Mouse (Mus musculus) CH12.LX (cell line): Measurements from ENCODE around the gene Tstd1. TPM values are rescaled to one million over a fixed set of nuclear protein-coding genes. Genes with fewer than 3 reads are reported as not detected.

Source experiments
- DNase-seq: peaks from one replicate; pipeline ENCODE4 v3.0.0-alpha.2; 2013; ENCODE audit errors: extremely low read depth
- H3K27ac ChIP-seq: 2 replicates; pipeline ENCODE4 v1.5.1; 2012; ENCODE audit warnings: low read depth, mild to moderate bottlenecking, control low read depth, moderate library complexity; ENCODE audit not compliant: insufficient read depth
- H3K27me3 ChIP-seq: replicated peaks from 2 replicates; pipeline ENCODE3; 2012; ENCODE audit warnings: inconsistent platforms
- H3K36me3 ChIP-seq, 2 experiments: replicated peaks in 1 of 2; 2 replicates each; pipeline versions ENCODE3 to v1.6.1; 2012; ENCODE audit warnings: inconsistent platforms in 1 of 2, low read length in 1 of 2, mild to moderate bottlenecking in 1 of 2, mixed read lengths in 1 of 2, moderate library complexity in 1 of 2; ENCODE audit not compliant: control insufficient read depth in 1 of 2, insufficient read depth in 1 of 2
- H3K4me1 ChIP-seq, 2 experiments: 2 replicates each; pipeline ENCODE4 v1.6.1; 2012; ENCODE audit warnings: inconsistent platforms in 1 of 2, moderate library complexity in 1 of 2; ENCODE audit not compliant: insufficient read depth in 2 of 2, control insufficient read depth in 1 of 2
- H3K4me2 ChIP-seq: 2 replicates; pipeline ENCODE4 v1.6.1; 2012; ENCODE audit warnings: low read depth, mild to moderate bottlenecking, control low read depth; ENCODE audit not compliant: poor library complexity, insufficient read depth, severe bottlenecking
- H3K4me3 ChIP-seq, 3 experiments: fragments of 150-350 bp in 1 of 3; sonication (generic) in 1 of 3; replicated peaks in 1 of 3; 2 replicates each; pipeline versions ENCODE3 to v1.5.1; 2011 to 2012; ENCODE audit warnings: low read depth in 2 of 3, low read length in 2 of 3, mild to moderate bottlenecking in 2 of 3, moderate library complexity in 2 of 3, control low read depth in 1 of 3, improper control_type of control experiment in 1 of 3, inconsistent platforms in 1 of 3, mixed read lengths in 1 of 3; ENCODE audit not compliant: poor library complexity in 1 of 3
- H3K79me2 ChIP-seq: replicated peaks from 2 replicates; pipeline ENCODE4 v1.6.1; 2012; ENCODE audit warnings: mild to moderate bottlenecking, moderate library complexity; ENCODE audit not compliant: control insufficient read depth, poor library complexity, insufficient read depth, severe bottlenecking; ENCODE audit errors: extremely low read depth
- H3K9ac ChIP-seq: 2 replicates; pipeline ENCODE4 v1.6.1; 2012; ENCODE audit warnings: low read depth, mild to moderate bottlenecking, control low read depth, moderate library complexity; ENCODE audit not compliant: insufficient read depth
- H3K9me3 ChIP-seq: replicated peaks from 2 replicates; pipeline ENCODE3; 2012; ENCODE audit warnings: low read length, inconsistent platforms, mixed read lengths
- BHLHE40 ChIP-seq: IDR thresholded peaks from 2 replicates; pipeline ENCODE4 v1.6.1; 2011; ENCODE audit warnings: mild to moderate bottlenecking, low read depth, low read length, improper control_type of control experiment
- CTCF ChIP-seq, 2 experiments: IDR thresholded peaks in 1 of 2; conservative IDR thresholded peaks in 1 of 2; 2 replicates each; pipeline ENCODE4 v1.5.1; 2011 to 2012; ENCODE audit warnings: low read depth in 2 of 2, low read length in 2 of 2, improper control_type of control experiment in 1 of 2, inconsistent platforms in 1 of 2, mild to moderate bottlenecking in 1 of 2, moderate library complexity in 1 of 2
- E2F4 ChIP-seq: IDR thresholded peaks from 2 replicates; pipeline ENCODE4 v1.6.1; 2011; ENCODE audit warnings: low read depth, low read length, improper control_type of control experiment; ENCODE audit not compliant: insufficient replicate concordance
- ELF1 ChIP-seq: IDR thresholded peaks from 2 replicates; pipeline ENCODE4 v1.6.1; 2014; ENCODE audit warnings: low read depth, mild to moderate bottlenecking, inconsistent platforms, low read length, improper control_type of control experiment
- EP300 ChIP-seq: IDR thresholded peaks from 2 replicates; pipeline ENCODE4 v1.6.1; 2011; ENCODE audit warnings: low read length, improper control_type of control experiment
- ETS1 ChIP-seq: conservative IDR thresholded peaks from 2 replicates; pipeline ENCODE4 v1.6.1; 2012; ENCODE audit warnings: low read depth, mild to moderate bottlenecking, inconsistent platforms, low read length, improper control_type of control experiment, moderate library complexity
- GABPA ChIP-seq: IDR thresholded peaks from 2 replicates; pipeline ENCODE4 v1.6.1; 2012; ENCODE audit warnings: low read depth, low read length, improper control_type of control experiment, inconsistent platforms; ENCODE audit not compliant: insufficient replicate concordance
- HCFC1 ChIP-seq: IDR thresholded peaks from 2 replicates; pipeline ENCODE4 v1.6.1; 2012; ENCODE audit warnings: low read depth, mild to moderate bottlenecking, inconsistent platforms, low read length, improper control_type of control experiment
- IRF4 ChIP-seq: IDR thresholded peaks from 2 replicates; pipeline ENCODE4 v1.6.1; 2014; ENCODE audit warnings: low read depth, mild to moderate bottlenecking, inconsistent platforms, low read length, improper control_type of control experiment
- JUN ChIP-seq: IDR thresholded peaks from 2 replicates; pipeline ENCODE4 v1.6.1; 2011; ENCODE audit warnings: low read depth, mild to moderate bottlenecking, low read length, improper control_type of control experiment, moderate library complexity; ENCODE audit not compliant: insufficient read depth
- JUND ChIP-seq: conservative IDR thresholded peaks from 2 replicates; pipeline ENCODE4 v1.6.1; 2011; ENCODE audit warnings: low read depth, low read length, improper control_type of control experiment
- KAT2A ChIP-seq: IDR thresholded peaks from 2 replicates; pipeline ENCODE4 v1.6.1; 2012; ENCODE audit warnings: low read length, improper control_type of control experiment, inconsistent platforms; ENCODE audit not compliant: insufficient replicate concordance
- MAFK ChIP-seq: IDR thresholded peaks from 2 replicates; pipeline ENCODE4 v1.6.1; 2011; ENCODE audit warnings: low read length, improper control_type of control experiment; ENCODE audit not compliant: insufficient replicate concordance
- MAX ChIP-seq: IDR thresholded peaks from 2 replicates; pipeline ENCODE4 v1.6.1; 2011; ENCODE audit warnings: low read length, improper control_type of control experiment
- MEF2A ChIP-seq: IDR thresholded peaks from 2 replicates; pipeline ENCODE4 v1.6.1; 2014; ENCODE audit warnings: low read depth, mild to moderate bottlenecking, inconsistent platforms, low read length, improper control_type of control experiment, borderline replicate concordance
- MXI1 ChIP-seq: IDR thresholded peaks from 2 replicates; pipeline ENCODE4 v1.6.1; 2011; ENCODE audit warnings: mild to moderate bottlenecking, low read depth, low read length, improper control_type of control experiment
- MYC ChIP-seq: IDR thresholded peaks from 2 replicates; pipeline ENCODE4 v1.6.1; 2011; ENCODE audit warnings: low read depth, mild to moderate bottlenecking, improper control_type of control experiment, low read length
- NELFE ChIP-seq: IDR thresholded peaks from 2 replicates; pipeline ENCODE4 v1.6.1; 2011; ENCODE audit warnings: low read depth, low read length, improper control_type of control experiment
- NRF1 ChIP-seq: IDR thresholded peaks from 2 replicates; pipeline ENCODE4 v1.6.1; 2014; ENCODE audit warnings: low read depth, mild to moderate bottlenecking, inconsistent platforms, low read length, improper control_type of control experiment, moderate library complexity
- RCOR1 ChIP-seq: conservative IDR thresholded peaks from 2 replicates; pipeline ENCODE4 v1.6.1; 2012; ENCODE audit warnings: low read depth, mild to moderate bottlenecking, inconsistent platforms, low read length, improper control_type of control experiment
- SIN3A ChIP-seq: IDR thresholded peaks from 2 replicates; pipeline ENCODE4 v1.6.1; 2012; ENCODE audit warnings: low read length, improper control_type of control experiment, inconsistent platforms
- SMC3 ChIP-seq: IDR thresholded peaks from 2 replicates; pipeline ENCODE4 v1.6.1; 2011; ENCODE audit warnings: low read depth, low read length, improper control_type of control experiment
- TBP ChIP-seq: conservative IDR thresholded peaks from 2 replicates; pipeline ENCODE4 v1.6.1; 2011; ENCODE audit warnings: low read depth, low read length, improper control_type of control experiment
- TCF12 ChIP-seq: IDR thresholded peaks from 2 replicates; pipeline ENCODE4 v1.6.1; 2014; ENCODE audit warnings: low read depth, mild to moderate bottlenecking, inconsistent platforms, low read length, improper control_type of control experiment
- USF1 ChIP-seq: IDR thresholded peaks from 2 replicates; pipeline ENCODE4 v1.6.1; 2014; ENCODE audit warnings: low read depth, mild to moderate bottlenecking, inconsistent platforms, low read length, improper control_type of control experiment
- ZKSCAN1 ChIP-seq: IDR thresholded peaks from 2 replicates; pipeline ENCODE4 v1.6.1; 2012; ENCODE audit warnings: low read depth, inconsistent platforms, low read length, improper control_type of control experiment, borderline replicate concordance
- ZNF384 ChIP-seq: IDR thresholded peaks from 2 replicates; pipeline ENCODE4 v1.6.1; 2012; ENCODE audit warnings: low read depth, low read length, improper control_type of control experiment, inconsistent platforms
- dilution Hi-C: fragments of 300-500 bp; cut with MboI; formaldehyde crosslinking; loops from 2 replicates; pipeline ENCODE4 v1.14.3; 2020; ENCODE audit warnings: low sequenced_read_pairs; ENCODE audit not compliant: extremely low pct_unique_long_range_greater_than_20kb, extremely low pct_ligation_motif_present
- in situ Hi-C: fragments of 300-500 bp; cut with MboI; formaldehyde crosslinking; loops from 3 replicates; pipeline ENCODE4 v1.14.3; 2019; ENCODE audit warnings: low sequenced_read_pairs, low pct_ligation_motif_present, low pct_unique_long_range_greater_than_20kb, mixed read lengths
- polyA plus RNA-seq: library from polyadenylated mRNA; unstranded; fragments of >175 nt; gene quantifications from 2 replicates; pipeline ENCODE4 v1.2.1, GENCODE M21; 2012; ENCODE audit warnings: low read depth; ENCODE audit not compliant: insufficient read length
- total RNA-seq, 2 experiments: library from RNA; depleted of rRNA; stranded (reverse); fragments of 300-350 nt in 1 of 2; fragments of >200 nt in 1 of 2; gene quantifications; 2 replicates each; pipeline ENCODE4 v1.2.3; 2012 to 2014

Gene Tstd1
- total and polyA plus RNA-seq, 3 experiments = 1.4 to 3.5 (median 2.5) TPM

- TF ChIP-seq E2F4 = no peak
- TF ChIP-seq GABPA = peak; percentile 60; the same call in 1 of the 2 replicates
- no peak for TF ChIP-seq JUND
- TF ChIP-seq MXI1 = peak; percentile 65; the same call in 1 of the 2 replicates
- TF ChIP-seq CTCF (conservative IDR thresholded peaks at IDR 0.05 in 1 of 2, IDR thresholded peaks at IDR 0.05 in 1 of 2; ENCODE audit: low read depth in 2 of 2, low read length in 2 of 2) = no peak
- no peak for TF ChIP-seq MAFK
- TF ChIP-seq BHLHE40 = no peak
- TF ChIP-seq EP300 = no peak
- no peak for TF ChIP-seq JUN
- TF ChIP-seq, all 38 proteins: peak for 22
These were observed 7.7 kb upstream of the Tstd1 start, which contains the start of gene Usf1 (continued) for GRCm38 (mm10) chr1:171410947-171411484.

- H3K4me3 ChIP-seq = peak overlapping the region; percentile 87 to 88 (median 88)
- no peaks in the 10 kb centered on the region for H3K27me3 ChIP-seq
- no peak for TF ChIP-seq SIN3A
- no peak for TF ChIP-seq GABPA
- TF ChIP-seq MEF2A = no peak
- TF ChIP-seq KAT2A = no peak
- no peak for TF ChIP-seq IRF4
- no peak for TF ChIP-seq MYC
- no peak for TF ChIP-seq ZNF384
- no peak for TF ChIP-seq NRF1
- TF ChIP-seq NELFE = no peak
- H3K79me2 ChIP-seq = peaks cover 33% of the 10 kb centered on the region
- in situ Hi-C loops = no loop called here
- no peak for DNase-seq
- H3K36me3 ChIP-seq = peaks cover 37 to 63% of the 10 kb centered on the region in 2 experiments
- no peak overlapping the region for H3K4me2 ChIP-seq
- dilution Hi-C loops = no loop called here
- peaks cover 8 to 53% of the 10 kb centered on the region in 2 experiments; a peak in 3 of 4 replicates for H3K4me1 ChIP-seq
- peak overlapping the region; percentile 94 for H3K9ac ChIP-seq
- H3K9me3 ChIP-seq = no peaks in the 10 kb centered on the region
- peak overlapping the region; percentile 93 for H3K27ac ChIP-seq
These were observed 7.2 kb upstream of the Tstd1 start for GRCm38 (mm10) chr1:171411492-171411941.

- peak overlapping the region; percentile 93 for H3K27ac ChIP-seq
- H3K36me3 ChIP-seq = peaks cover 38 to 63% of the 10 kb centered on the region in 2 experiments
- peak overlapping the region; percentile 72; the same call in 1 of the 2 replicates for H3K4me2 ChIP-seq
- peak overlapping the region; percentile 94 for H3K9ac ChIP-seq
- no peaks in the 10 kb centered on the region for H3K9me3 ChIP-seq
- no peaks in the 10 kb centered on the region for H3K27me3 ChIP-seq
- dilution Hi-C loops (no loop called here), in situ Hi-C loops (no loop called here)
- H3K4me3 ChIP-seq = peak overlapping the region; percentile 87 to 88 (median 88)
- H3K79me2 ChIP-seq = peaks cover 33% of the 10 kb centered on the region
- H3K4me1 ChIP-seq = peaks cover 8 to 53% of the 10 kb centered on the region in 2 experiments; a peak in 3 of 4 replicates
- peak; percentile 82 for DNase-seq
- 0 out of 2 replicates have a peak, but pooled peaks have one; percentile 21 for TF ChIP-seq MAX
- peak; percentile 42; the same call in 1 of the 2 replicates for TF ChIP-seq RCOR1
- peak; percentile 72; the same call in 1 of the 2 replicates for TF ChIP-seq ETS1
- 0 out of 2 replicates have a peak, but pooled peaks have one; percentile 47 for TF ChIP-seq HCFC1
- TF ChIP-seq BHLHE40 = peak; percentile 70
- peak; percentile 99 for TF ChIP-seq IRF4
- TF ChIP-seq TCF12 = peak; percentile 40
- no peak for TF ChIP-seq SMC3
- no peak for TF ChIP-seq ZKSCAN1
- peak; percentile 57 for TF ChIP-seq MYC
- TF ChIP-seq USF1 = no peak
- TF ChIP-seq SIN3A = peak; percentile 87
- TF ChIP-seq KAT2A = no peak
- peak; percentile 67; the same call in 1 of the 2 replicates for TF ChIP-seq MXI1
- TF ChIP-seq TBP = peak; percentile 54; the same call in 1 of the 2 replicates
- TF ChIP-seq ELF1 = peak; percentile 48
- TF ChIP-seq EP300 = peak; percentile 82
- no peak for TF ChIP-seq JUN
These were observed 6.7 kb upstream of the Tstd1 start for GRCm38 (mm10) chr1:171412001-171412441.
